Mouse (Mus musculus) large intestine, adult 2 months (tissue): ENCODE data around the gene Pus10. TPM values are rescaled to one million over a fixed set of nuclear protein-coding genes. Genes with fewer than 3 reads are reported as not detected.

Experiments
- DNase-seq: peaks from one replicate; pipeline ENCODE4 v3.0.0-alpha.2; 2012; ENCODE audit warnings: low read depth, low spot score
- WGBS: fragments of 180-500 bp; shearing (Covaris S2); methylation state at CpG from one replicate; pipeline ENCODE4 v1.1.7; 2018; 5-methylcytosine and 5-hydroxymethylcytosine counted together
- polyA plus RNA-seq: library from polyadenylated mRNA; depleted of rRNA; stranded (reverse); fragments of >200 nt; gene quantifications from 2 replicates; pipeline ENCODE4 v1.2.3, GENCODE M21; 2012

Gene Pus10
- polyA plus RNA-seq, 1 experiment: 2.4 TPM

- WGBS: 82% methylated on average over 1 of the region's 1 CpGs
- DNase-seq: no peak
Observed at GRCm38 (mm10) chr11:23688060-23688459, 22.6 kb downstream of the Pus10 start.

- 94% methylated on average over 2 of the region's 2 CpGs for WGBS
- no peak for DNase-seq
Observed at GRCm38 (mm10) chr11:23693286-23693685, 27.8 kb downstream of the Pus10 start.

GRCm38 (mm10) chr11:23695847-23696246 lies 30.4 kb downstream of the Pus10 start:
- DNase-seq: no peak

GRCm38 (mm10) chr11:23698526-23698925 lies 33.1 kb downstream of the Pus10 start:
- 77% methylated on average over 2 of the region's 2 CpGs for WGBS
- DNase-seq: no peak

- WGBS: 25% methylated on average over 3 of the region's 3 CpGs
- no peak for DNase-seq
Observed at GRCm38 (mm10) chr11:23699414-23700095, 34.1 kb downstream of the Pus10 start.

GRCm38 (mm10) chr11:23701831-23702230 lies 36.4 kb downstream of the Pus10 start:
- WGBS: 69% methylated on average over 3 of the region's 3 CpGs
- DNase-seq: no peak

GRCm38 (mm10) chr11:23704604-23705294 lies 39.3 kb downstream of the Pus10 start:
- DNase-seq: no peak
- WGBS: 85% methylated on average over 7 of the region's 7 CpGs

GRCm38 (mm10) chr11:23712299-23712698 lies 46.8 kb downstream of the Pus10 start:
- WGBS: 82% methylated on average over 3 of the region's 3 CpGs
- no peak for DNase-seq

GRCm38 (mm10) chr11:23718856-23719255 lies 53.4 kb downstream of the Pus10 start:
- DNase-seq: no peak
- WGBS: 91% methylated on average over 2 of the region's 2 CpGs

- WGBS: 69% methylated on average over 3 of the region's 3 CpGs
- DNase-seq: no peak
Observed at GRCm38 (mm10) chr11:23719825-23720224, 54.4 kb downstream of the Pus10 start.

GRCm38 (mm10) chr11:23722326-23722725 lies 56.9 kb downstream of the Pus10 start:
- DNase-seq: no peak
- WGBS: 48% methylated on average over 2 of the region's 2 CpGs

- 91% methylated on average over 2 of the region's 2 CpGs for WGBS
- no peak for DNase-seq
Observed at GRCm38 (mm10) chr11:23725850-23726249, 60.4 kb downstream of the Pus10 start.

- DNase-seq: no peak
- WGBS: 87% methylated on average over 2 of the region's 2 CpGs
Observed at GRCm38 (mm10) chr11:23726441-23726840, 61.0 kb downstream of the Pus10 start.

- WGBS: 86% methylated on average over 2 of the region's 2 CpGs
- DNase-seq: no peak
Observed at GRCm38 (mm10) chr11:23728186-23728585, 62.7 kb downstream of the Pus10 start.

GRCm38 (mm10) chr11:23730120-23730519 lies 64.6 kb downstream of the Pus10 start:
- WGBS: 41% methylated on average over 4 of the region's 4 CpGs

GRCm38 (mm10) chr11:23732840-23733239 lies 67.4 kb downstream of the Pus10 start:
- DNase-seq: no peak
- 73% methylated on average over 1 of the region's 1 CpGs for WGBS

More at GRCm38 (mm10) chr11:23730120-23730519, 64.6 kb downstream of the Pus10 start:
- no peak for DNase-seq

GRCm38 (mm10) chr11:23734749-23735286 lies 69.3 kb downstream of the Pus10 start:
- DNase-seq: no peak
- 92% methylated on average over 6 of the region's 6 CpGs for WGBS

GRCm38 (mm10) chr11:23735820-23736470 lies 70.5 kb downstream of the Pus10 start:
- no peak for DNase-seq

GRCm38 (mm10) chr11:23740895-23741294 lies 75.4 kb downstream of the Pus10 start:
- DNase-seq: no peak
- 82% methylated on average over 4 of the region's 4 CpGs for whole genome bisulfite sequencing

- WGBS: 93% methylated on average over 7 of the region's 7 CpGs
- no peak for DNase-seq
Observed at GRCm38 (mm10) chr11:23741386-23741785, 75.9 kb downstream of the Pus10 start.

- WGBS: 95% methylated on average over 3 of the region's 3 CpGs
- DNase-seq: no peak
Observed at GRCm38 (mm10) chr11:23744352-23744751, 78.9 kb downstream of the Pus10 start.
